Mouse (Mus musculus): Measurements from ENCODE around the gene Eftud2. TPM values are rescaled to one million over a fixed set of nuclear protein-coding genes. Genes with fewer than 3 reads are reported as not detected.
A peak's percentile ranks its signal among the peaks of the same experiment; 100 is the strongest.

Gene Eftud2
- total and polyA plus RNA-seq, 2 experiments from 2014 or later: 70.8 to 104 TPM

DNA sequence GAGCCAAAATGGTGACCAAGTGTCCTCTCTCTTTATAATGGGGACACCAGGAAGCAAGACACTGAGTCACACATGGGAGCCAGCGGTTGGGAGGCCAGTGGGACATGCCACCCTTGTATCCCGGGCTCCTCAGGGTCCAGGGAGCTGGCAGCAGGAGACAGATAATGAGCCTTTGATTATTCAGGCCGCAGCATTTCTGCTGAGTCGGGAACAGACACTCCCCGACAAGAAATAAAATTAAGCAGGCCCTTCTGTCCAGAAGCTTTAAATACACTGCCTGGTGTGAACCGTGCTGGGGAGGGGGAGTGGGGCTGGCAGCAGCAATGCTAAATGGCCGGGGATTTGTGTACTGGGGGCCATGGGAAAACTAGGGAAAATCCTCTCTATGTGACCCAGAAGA is 30.6 kb upstream of the Eftud2 start:
- DNase-seq (ENCODE audit: low spot score) (no peak), ATAC-seq (no peak)
- Histone ChIP-seq H3K9ac (replicated peaks; ENCODE audit: low read length) (no peak overlapping the region), H3K9me3 (ENCODE audit: low read length) (no peaks in the 10 kb centered on the region), H3K36me3 (ENCODE audit: insufficient read depth, low read length) (no peaks in the 10 kb centered on the region), H3K27ac (no peak overlapping the region), H3K4me2 (ENCODE audit: low read depth, low read length) (no peak overlapping the region), H3K4me1 (ENCODE audit: insufficient read depth, low read length) (no peaks in the 10 kb centered on the region), H3K27me3 (ENCODE audit: insufficient read depth, low read length) (no peaks in the 10 kb centered on the region), H3K4me3 (ENCODE audit: low read length) (no peak overlapping the region)
- WGBS: 42% methylated on average over 7 of the region's 7 CpGs
- TF ChIP-seq CTCF (IDR thresholded peaks at IDR 0.05; ENCODE audit: low read depth): no peak

DNA sequence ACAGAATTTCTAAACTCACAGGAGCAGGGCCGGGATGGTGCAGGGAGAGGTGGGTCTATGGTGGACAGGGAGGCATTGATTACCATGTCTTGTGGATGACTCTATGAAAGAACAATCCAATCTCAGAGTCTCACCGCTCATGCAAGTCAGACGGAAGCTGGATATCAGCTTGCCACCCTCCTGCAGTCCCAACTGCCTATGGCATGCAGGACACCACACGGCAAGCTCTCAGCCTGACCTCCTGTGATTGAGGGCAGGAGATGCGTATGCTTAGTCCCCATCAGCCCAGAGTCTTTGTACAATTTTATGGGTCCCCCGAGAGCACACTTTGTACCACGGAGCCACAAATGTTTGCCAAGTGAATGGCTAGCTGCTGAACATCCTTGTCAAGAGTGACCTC is 22.9 kb upstream of the Eftud2 start:
- DNase-seq (ENCODE audit: low spot score) (no peak), ATAC-seq (no peak)
- Histone ChIP-seq H3K27me3 (ENCODE audit: insufficient read depth, low read length) (no peaks in the 10 kb centered on the region), H3K4me3 (ENCODE audit: low read length) (no peak overlapping the region), H3K36me3 (ENCODE audit: insufficient read depth, low read length) (no peaks in the 10 kb centered on the region), H3K4me1 (ENCODE audit: insufficient read depth, low read length) (peaks cover 2% of the 10 kb centered on the region; the same call in 1 of the 2 replicates), H3K4me2 (ENCODE audit: low read depth, low read length) (no peak overlapping the region), H3K9ac (replicated peaks; ENCODE audit: low read length) (no peak overlapping the region), H3K9me3 (ENCODE audit: low read length) (no peaks in the 10 kb centered on the region), H3K27ac (no peak overlapping the region)
- 76% methylated on average over 7 of the region's 7 CpGs for whole genome bisulfite sequencing
- TF ChIP-seq CTCF (IDR thresholded peaks at IDR 0.05; ENCODE audit: low read depth): no peak

DNA sequence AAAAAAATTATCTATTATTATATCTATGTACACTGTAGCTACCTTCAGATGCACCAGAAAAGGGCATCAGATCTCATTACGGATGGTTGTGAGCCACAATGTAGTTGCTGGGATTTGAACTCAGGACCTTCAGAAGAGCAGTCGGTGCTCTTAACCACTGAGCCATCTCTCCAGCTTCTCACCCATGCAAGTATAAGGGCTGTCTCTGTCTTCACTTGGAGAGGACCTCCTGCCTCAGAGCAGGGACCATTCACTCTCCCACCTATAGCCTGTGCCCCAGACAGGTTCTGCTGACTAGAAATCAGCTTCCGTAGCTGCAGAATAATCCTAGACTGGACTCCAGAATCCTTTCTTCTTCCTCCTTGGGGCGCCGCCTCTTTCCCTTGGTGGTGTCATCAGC is 21.3 kb upstream of the Eftud2 start:
- Histone ChIP-seq H3K4me3 (ENCODE audit: low read length) (no peak overlapping the region), H3K9me3 (ENCODE audit: low read length) (no peaks in the 10 kb centered on the region), H3K36me3 (ENCODE audit: insufficient read depth, low read length) (no peaks in the 10 kb centered on the region), H3K4me1 (ENCODE audit: insufficient read depth, low read length) (peaks cover 7% of the 10 kb centered on the region; the same call in 1 of the 2 replicates), H3K27me3 (ENCODE audit: insufficient read depth, low read length) (no peaks in the 10 kb centered on the region), H3K27ac (no peak overlapping the region), H3K4me2 (ENCODE audit: low read depth, low read length) (no peak overlapping the region), H3K9ac (replicated peaks; ENCODE audit: low read length) (no peak overlapping the region)
- DNase-seq (ENCODE audit: low spot score) (no peak), ATAC-seq (no peak)
- 84% methylated on average over 5 of the region's 5 CpGs for WGBS
- TF ChIP-seq CTCF (IDR thresholded peaks at IDR 0.05; ENCODE audit: low read depth): no peak

DNA sequence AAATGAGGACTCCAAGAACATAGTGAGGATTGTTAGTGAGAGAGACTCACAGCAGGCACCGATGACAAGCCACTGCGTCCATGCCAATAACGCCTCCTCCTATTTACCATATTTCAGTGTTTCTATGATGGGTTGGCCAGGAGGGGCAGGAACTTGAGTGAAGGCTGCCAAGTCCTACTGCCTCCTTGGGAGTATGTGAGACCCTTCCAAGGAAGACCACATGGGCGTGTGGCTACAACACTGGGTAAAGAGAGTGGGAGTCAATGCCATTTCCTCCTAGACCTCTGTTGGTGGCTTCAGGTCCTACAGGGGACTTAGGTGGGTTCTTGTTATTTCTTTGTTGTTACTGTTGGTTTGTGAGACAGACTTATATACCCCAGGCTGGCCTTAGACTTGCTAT is 20.4 kb upstream of the Eftud2 start:
- H3K4me2 ChIP-seq (ENCODE audit: low read depth, low read length): 0 out of 2 replicates have a peak overlapping the region, but pooled peaks have one; percentile 19
- no peaks in the 10 kb centered on the region for H3K9me3 ChIP-seq (ENCODE audit: low read length)
- TF ChIP-seq CTCF (IDR thresholded peaks at IDR 0.05; ENCODE audit: low read depth): no peak
- peaks cover 7% of the 10 kb centered on the region; the same call in 1 of the 2 replicates for H3K4me1 ChIP-seq (ENCODE audit: insufficient read depth, low read length)
- no peak overlapping the region for H3K4me3 ChIP-seq (ENCODE audit: low read length)
- H3K9ac ChIP-seq (replicated peaks; ENCODE audit: low read length): no peak overlapping the region
- H3K27me3 ChIP-seq (ENCODE audit: insufficient read depth, low read length): no peaks in the 10 kb centered on the region
- WGBS: 43% methylated on average over 4 of the region's 4 CpGs
- DNase-seq (ENCODE audit: low spot score) (no peak), ATAC-seq (no peak)
- H3K36me3 ChIP-seq (ENCODE audit: insufficient read depth, low read length): no peaks in the 10 kb centered on the region
- H3K27ac ChIP-seq: no peak overlapping the region

DNA sequence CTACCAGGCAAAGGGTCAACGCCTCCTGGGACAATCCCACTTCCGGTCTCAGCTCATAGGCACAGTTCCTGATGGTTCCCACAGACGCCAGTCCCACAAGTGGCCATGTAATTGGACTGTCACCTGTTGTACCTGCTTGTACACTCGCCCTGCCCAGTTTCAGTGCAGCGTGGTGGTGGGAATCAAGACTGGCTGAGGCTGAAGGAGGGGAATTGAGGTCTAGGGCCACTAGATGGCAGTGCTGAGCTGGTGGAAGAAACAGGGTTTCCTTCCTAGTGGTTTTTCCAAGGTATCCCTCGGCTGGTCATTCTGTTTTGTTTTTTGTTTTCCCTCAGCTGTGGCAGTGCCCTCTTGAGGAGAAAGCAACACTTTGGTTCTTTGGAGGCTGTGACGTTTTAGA is 20.0 kb upstream of the Eftud2 start, which contains the start of gene Gfap:
Gene Gfap (minus strand): TSS at position 150 of the 400 bp plus-strand sequence.
- Histone ChIP-seq H3K4me2 (ENCODE audit: low read depth, low read length) (0 out of 2 replicates have a peak within 1 kb of the TSS, but pooled peaks have one; percentile 19), H3K4me1 (ENCODE audit: insufficient read depth, low read length) (peaks cover 7% of the 10 kb centered on the region; the same call in 1 of the 2 replicates), H3K4me3 (ENCODE audit: low read length) (no peak within 1 kb of the TSS), H3K27ac (peak within 1 kb of the TSS; percentile 32; the same call in 1 of the 2 replicates), H3K9ac (replicated peaks; ENCODE audit: low read length) (no peak within 1 kb of the TSS), H3K27me3 (ENCODE audit: insufficient read depth, low read length) (no peaks in the 10 kb centered on the region), H3K36me3 (ENCODE audit: insufficient read depth, low read length) (no peaks in the 10 kb centered on the region), H3K9me3 (ENCODE audit: low read length) (no peaks in the 10 kb centered on the region)
- peak; percentile 100 for TF ChIP-seq CTCF (IDR thresholded peaks at IDR 0.05; ENCODE audit: low read depth)
- DNase-seq (ENCODE audit: low spot score): peak; percentile 93
- peak; percentile 46; the same call in 1 of the 2 replicates for ATAC-seq
- WGBS: 13% methylated on average over 7 of the region's 7 CpGs

DNA sequence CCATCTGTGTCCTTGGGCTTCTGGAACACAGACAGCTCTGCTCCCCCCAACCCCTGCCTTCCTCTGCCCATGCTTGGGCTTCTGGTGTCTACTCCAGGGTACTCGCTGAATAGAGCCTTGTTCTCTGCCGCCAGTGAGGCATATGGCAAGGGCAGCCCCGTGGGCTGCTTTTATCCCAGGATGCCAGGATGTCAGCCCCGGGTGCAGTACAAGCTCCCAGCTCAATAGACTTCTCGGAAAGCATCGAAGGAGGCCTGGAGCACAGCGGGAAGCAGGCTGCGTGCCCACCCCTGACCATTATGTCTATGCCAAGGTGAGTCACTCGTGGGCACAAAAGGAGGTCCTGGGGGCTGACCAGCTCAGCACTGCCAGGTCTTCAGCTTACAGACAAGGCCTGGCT is 17.6 kb upstream of the Eftud2 start:
- 24% methylated on average over 9 of the region's 9 CpGs for WGBS
- H3K36me3 ChIP-seq (ENCODE audit: insufficient read depth, low read length): no peaks in the 10 kb centered on the region
- peaks cover 7% of the 10 kb centered on the region; the same call in 1 of the 2 replicates for H3K4me1 ChIP-seq (ENCODE audit: insufficient read depth, low read length)
- H3K4me2 ChIP-seq (ENCODE audit: low read depth, low read length): no peak overlapping the region
- H3K27me3 ChIP-seq (ENCODE audit: insufficient read depth, low read length): peaks cover 15% of the 10 kb centered on the region
- no peak overlapping the region for H3K9ac ChIP-seq (replicated peaks; ENCODE audit: low read length)
- H3K4me3 ChIP-seq (ENCODE audit: low read length): no peak overlapping the region
- DNase-seq (ENCODE audit: low spot score) (peak; percentile 86), ATAC-seq (peak; percentile 94)
- peak overlapping the region; percentile 65; the same call in 1 of the 2 replicates for H3K27ac ChIP-seq
- no peak for TF ChIP-seq CTCF (IDR thresholded peaks at IDR 0.05; ENCODE audit: low read depth)
- no peaks in the 10 kb centered on the region for H3K9me3 ChIP-seq (ENCODE audit: low read length)

DNA sequence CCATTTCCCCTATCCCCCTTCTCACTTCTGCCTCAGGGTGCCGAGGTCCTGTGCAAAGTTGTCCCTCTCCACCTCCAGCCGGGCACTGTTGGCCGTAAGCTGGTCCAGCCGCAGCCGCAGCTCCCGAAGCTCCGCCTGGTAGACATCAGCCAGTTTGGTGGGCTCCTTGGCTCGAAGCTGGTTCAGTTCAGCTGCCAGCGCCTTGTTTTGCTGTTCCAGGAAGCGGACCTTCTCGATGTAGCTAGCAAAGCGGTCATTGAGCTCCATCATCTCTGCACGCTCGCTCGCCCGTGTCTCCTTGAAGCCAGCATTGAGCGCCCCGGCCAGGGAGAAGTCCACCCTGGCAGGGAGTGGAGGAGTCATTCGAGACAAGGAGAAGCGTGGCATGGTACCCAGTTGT is 15.9 kb upstream of the Eftud2 start:
- no peak for ATAC-seq
- H3K36me3 ChIP-seq (ENCODE audit: insufficient read depth, low read length): no peaks in the 10 kb centered on the region
- 66% methylated on average over 20 of the region's 20 CpGs for WGBS
- no peak overlapping the region for H3K4me3 ChIP-seq (ENCODE audit: low read length)
- H3K27me3 ChIP-seq (ENCODE audit: insufficient read depth, low read length): peaks cover 23% of the 10 kb centered on the region
- no peaks in the 10 kb centered on the region for H3K9me3 ChIP-seq (ENCODE audit: low read length)
- H3K27ac ChIP-seq: peak overlapping the region; percentile 22; the same call in 1 of the 2 replicates
- H3K9ac ChIP-seq (replicated peaks; ENCODE audit: low read length): no peak overlapping the region
- no peak for TF ChIP-seq CTCF (IDR thresholded peaks at IDR 0.05; ENCODE audit: low read depth)
- no peak for DNase-seq (ENCODE audit: low spot score)
- no peak overlapping the region for H3K4me2 ChIP-seq (ENCODE audit: low read depth, low read length)
- peaks cover 11% of the 10 kb centered on the region; the same call in 1 of the 2 replicates for H3K4me1 ChIP-seq (ENCODE audit: insufficient read depth, low read length)
